In the genomic region with DNA sequence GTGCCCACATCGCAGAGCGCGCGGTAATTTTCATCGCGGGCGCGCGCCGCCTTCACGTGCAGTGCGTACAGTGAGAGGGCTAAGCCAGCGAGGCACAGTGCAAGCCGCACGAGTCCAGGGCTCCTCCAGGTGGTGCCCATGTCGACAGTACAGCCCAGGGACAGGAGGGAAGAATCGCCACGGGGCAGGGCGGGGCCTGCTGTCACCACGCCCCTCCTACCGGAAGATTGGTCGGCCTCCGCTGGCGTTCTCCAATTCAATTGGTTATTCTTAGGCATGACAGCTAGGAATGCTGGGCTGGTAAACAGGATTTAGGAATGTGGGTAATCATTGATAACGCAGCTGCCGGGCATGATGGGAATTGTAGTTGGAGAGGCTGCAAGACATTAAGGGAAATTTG, we compare ENCODE assay signal across 8 mouse cellular contexts. TPM values are rescaled to one million over a fixed set of nuclear protein-coding genes. Genes with fewer than 3 reads are reported as not detected.
DNase-seq lines count a peak whose midpoint lies in the region; ATAC-seq lines count a peak whose summit lies in the region.

Gm21974 (minus strand) TSS at position 13 of the 400 bp plus-strand sequence.
Vkorc1 (minus strand) TSS at position 176 of the 400 bp plus-strand sequence.

- H3K27me3 ChIP-seq in intestine, embryonic 14.5 days (replicated peaks; ENCODE audit: control insufficient read depth, insufficient read depth, low read length), result no peaks in the 10 kb centered on the region

- WGBS in intestine, embryonic 14.5 days, result under 1% methylated on average over 26 of the region's 26 CpGs

- H3K27ac ChIP-seq in intestine, embryonic 14.5 days (ENCODE audit: low read depth), result peak within 1 kb of the TSS; percentile 74

- H3K36me3 ChIP-seq in intestine, embryonic 14.5 days (ENCODE audit: control insufficient read depth, insufficient read depth, low read length), result peaks cover 11% of the 10 kb centered on the region

- H3K4me3 ChIP-seq in intestine, embryonic 14.5 days (ENCODE audit: low read depth, low read length), result peak within 1 kb of the TSS; percentile 67

- peak; percentile 95 for ATAC-seq in intestine, embryonic 14.5 days (replicated peaks; ENCODE audit: low FRiP score, low TSS enrichment, low read depth)
- ATAC-seq in megakaryocyte progenitor cell, adult 5-6 weeks (replicated peaks; ENCODE audit: poor library complexity), result peak; percentile 91

- DNase-seq in adrenal gland, adult 2 months, result peak; percentile 98
- DNase-seq in embryo, embryonic 11 days, result peak; percentile 95
- DNase-seq in gastrocnemius, postnatal 25 days, result peak; percentile 96
- peak; percentile 93 for DNase-seq in intestine, embryonic 14.5 days (ENCODE audit: low spot score)
- peak; percentile 95 to 96 for DNase-seq in left cerebral cortex, postnatal 10 days (ENCODE audit: extremely low spot score in 1 of 2, low spot score in 2 of 2)
- DNase-seq in right cerebral cortex, postnatal 10 days (ENCODE audit: low spot score in 2 of 2), result peak; percentile 96 to 97
- peak; percentile 96 for DNase-seq in urinary bladder, postnatal 14 days (ENCODE audit: low spot score)

- peaks cover 8% of the 10 kb centered on the region for H3K4me1 ChIP-seq in intestine, embryonic 14.5 days (replicated peaks; ENCODE audit: control insufficient read depth, insufficient read depth, low read length)

- intact Hi-C loops in left cerebral cortex, postnatal 10 days (cut with DNase I), result no loop called here

- H3K4me2 ChIP-seq in intestine, embryonic 14.5 days (ENCODE audit: low read length), result peak within 1 kb of the TSS; percentile 84

- peak within 1 kb of the TSS; percentile 65 for H3K9ac ChIP-seq in intestine, embryonic 14.5 days (ENCODE audit: low read length)

- H3K9me3 ChIP-seq in intestine, embryonic 14.5 days (ENCODE audit: control insufficient read depth, low read length), result no peaks in the 10 kb centered on the region

RNA-seq across cellular contexts. Expression of gene Gm21974, which starts in this region (rescaled TPM):
- not detected for total RNA-seq in adrenal gland, adult 2 months (2021)
- not detected in 2 replicates for polyA plus RNA-seq in adrenal gland, adult 2 months (2012; rRNA removed)
- not detected for total RNA-seq in gastrocnemius, postnatal 25 days (2021)
- not detected in 2 replicates for polyA plus RNA-seq in intestine, embryonic 14.5 days (2014; fragmentation: Nextera tagmentation; extraction: Ambion mirVana)
- not detected for total RNA-seq in left cerebral cortex, postnatal 10 days (2021)
- total RNA-seq in megakaryocyte progenitor cell, adult 5-6 weeks (2015), result not detected in 2 replicates
- total RNA-seq in megakaryocyte progenitor cell, adult 5-6 weeks (2017), result not detected in 2 replicates

RNA-seq across cellular contexts. Expression of gene Vkorc1, which starts in this region (rescaled TPM):
- total RNA-seq in adrenal gland, adult 2 months (2021), result 10 to 100 TPM; 62.7 to 85.5 TPM
- polyA plus RNA-seq in adrenal gland, adult 2 months (2012; rRNA removed), result 152 and 201 TPM in 2 replicates
- total RNA-seq in gastrocnemius, postnatal 25 days (2021), result 10 to 100 TPM; 12.7 to 18.3 TPM
- polyA plus RNA-seq in intestine, embryonic 14.5 days (2014; fragmentation: Nextera tagmentation; extraction: Ambion mirVana), result 157 and 174 TPM in 2 replicates
- total RNA-seq in left cerebral cortex, postnatal 10 days (2021), result 10 to 100 TPM; 23.9 to 24.6 TPM
- total RNA-seq in megakaryocyte progenitor cell, adult 5-6 weeks (2015), result 125 and 145 TPM in 2 replicates
- 30.7 and 39.6 TPM in 2 replicates for total RNA-seq in megakaryocyte progenitor cell, adult 5-6 weeks (2017)

Comparison
In these comparisons a context has a peak if more than half of its experiments do, and no peak if none do; other contexts are left out.
1. Peak in every context shown above with its lines: DNase-seq, ATAC-seq, H3K4me3 ChIP-seq and H3K27ac ChIP-seq.